Mouse (Mus musculus) megakaryocyte progenitor cell, adult 5-6 weeks (primary cell): ENCODE data around the gene Arl4c. TPM values are rescaled to one million over a fixed set of nuclear protein-coding genes. Genes with fewer than 3 reads are reported as not detected.

Experiments used
- ATAC-seq: replicated peaks from 2 replicates; pipeline ENCODE4 v1.8.0; 2016; ENCODE audit warnings: mild to moderate bottlenecking, moderate TSS enrichment, inconsistent platforms; ENCODE audit not compliant: poor library complexity
- total RNA-seq, 2 experiments: library from RNA; stranded (forward) in 1 of 2; stranded (reverse) in 1 of 2; fragments of 157-497, 149-512 nt in 1 of 2; fragments of 200-1000 nt in 1 of 2; gene quantifications; 2 replicates each; pipeline versions ENCODE4 v1.2.3 to v1.2.4; 2015 to 2017

The Arl4c gene
- total RNA-seq, 2 experiments from 2014 or later: 3.3 to 5.0 TPM

DNA sequence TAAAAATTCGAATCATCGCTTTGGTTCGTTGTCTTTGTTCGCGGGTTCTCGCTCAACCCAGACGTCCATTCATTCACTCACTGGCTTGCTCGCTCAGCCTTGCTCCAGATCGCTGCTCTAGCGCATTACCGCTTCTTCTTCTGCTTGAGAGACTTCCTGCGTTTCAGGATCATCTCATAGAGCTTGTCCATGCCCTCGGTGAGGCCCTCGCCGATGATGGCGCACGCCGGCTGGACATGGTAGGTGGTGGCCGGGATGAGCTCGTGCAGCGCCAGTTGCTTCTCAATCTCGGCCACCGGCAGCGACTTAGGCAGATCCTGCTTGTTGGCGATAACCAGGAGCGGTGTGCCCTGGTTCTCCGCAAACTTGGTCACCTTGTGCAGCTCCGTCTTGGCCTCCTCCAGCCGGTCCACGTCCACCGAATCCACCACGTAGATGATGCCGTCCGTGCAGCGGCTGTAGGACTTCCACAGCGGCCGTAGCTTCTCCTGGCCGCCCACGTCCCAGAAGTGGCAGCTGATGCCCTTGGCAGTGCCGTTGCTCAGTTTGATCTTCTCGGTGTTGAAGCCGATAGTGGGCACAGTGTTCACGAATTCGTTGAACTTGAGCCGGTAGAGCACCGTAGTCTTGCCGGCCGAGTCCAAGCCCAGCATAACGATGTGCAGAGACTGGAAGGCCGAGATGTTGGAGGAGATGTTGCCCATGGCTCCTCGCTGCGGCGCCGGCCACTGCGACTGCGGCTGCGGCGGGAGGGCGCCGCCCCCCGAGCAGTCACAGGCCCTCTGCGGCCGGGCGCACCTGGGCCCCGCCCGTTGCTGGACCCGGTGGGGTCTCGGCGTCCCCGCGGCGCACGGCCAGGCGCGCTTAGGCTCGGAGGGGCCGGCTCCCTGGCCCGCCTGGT lies 810 bp downstream of the Arl4c start:
- ATAC-seq: peak; percentile 4; the same call in 1 of the 2 replicates

DNA sequence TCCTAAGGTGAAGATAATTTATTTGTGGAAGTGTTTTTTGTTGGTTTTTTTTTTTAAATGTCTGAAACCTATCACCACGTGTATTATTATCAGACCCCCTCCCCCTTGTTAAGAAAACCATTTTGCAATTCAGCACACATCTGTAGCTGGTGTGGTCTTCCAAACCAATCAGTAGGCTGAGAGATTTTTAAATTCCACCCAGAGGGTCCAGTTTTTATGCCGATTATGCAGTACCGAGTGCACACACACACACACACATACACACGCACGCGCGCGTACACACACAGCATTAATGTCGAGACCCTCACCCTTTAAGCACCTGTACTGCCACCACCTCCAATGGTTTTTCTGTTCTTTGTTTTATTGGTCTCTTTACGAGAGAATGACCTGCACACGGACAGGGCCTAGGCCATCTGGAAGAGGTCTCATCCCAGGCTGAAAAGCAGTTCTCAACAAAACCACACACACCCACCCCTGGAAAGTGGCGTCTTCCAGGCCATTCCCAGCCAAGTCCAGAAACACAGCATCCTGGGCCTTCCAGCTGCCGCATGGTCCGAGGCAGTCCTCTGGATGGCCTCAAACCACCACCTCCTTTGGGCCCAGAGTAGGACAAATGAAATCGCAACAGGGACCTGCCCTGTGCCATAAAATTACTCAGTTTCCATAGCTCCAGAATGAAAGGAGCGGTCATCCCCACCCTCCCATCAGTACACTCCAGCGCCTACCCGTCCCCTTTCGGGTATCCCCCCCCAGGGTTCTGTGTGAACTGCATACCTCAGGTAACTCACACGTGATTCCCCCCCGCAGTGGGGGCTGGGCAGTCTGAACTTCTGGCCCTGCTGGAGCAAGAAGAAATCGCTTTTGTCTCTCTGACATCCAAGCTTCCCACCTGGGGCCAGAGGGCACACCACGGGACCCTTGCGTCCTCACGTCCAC lies 1.9 kb downstream of the Arl4c start:
- ATAC-seq: no peak

DNA sequence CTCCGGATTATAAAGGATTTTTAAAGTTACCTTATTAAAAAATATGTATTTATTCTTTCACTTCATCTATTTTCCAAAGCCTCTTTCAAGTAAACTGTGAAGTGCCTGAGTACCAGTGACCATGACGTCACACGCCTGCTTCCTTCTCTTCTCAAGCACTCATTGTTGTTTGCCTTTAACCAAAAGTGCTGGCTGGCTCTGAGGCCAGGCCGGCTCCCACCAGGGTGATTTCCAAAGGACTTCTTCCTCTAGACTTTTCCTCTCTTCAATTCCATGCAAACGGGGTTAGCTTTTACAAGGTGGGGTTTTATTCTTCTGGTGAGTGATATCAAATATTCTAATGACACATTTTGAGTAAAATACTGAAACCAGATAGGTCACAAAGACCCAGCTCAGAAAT lies 2.6 kb downstream of the Arl4c start:
- no peak for ATAC-seq

DNA sequence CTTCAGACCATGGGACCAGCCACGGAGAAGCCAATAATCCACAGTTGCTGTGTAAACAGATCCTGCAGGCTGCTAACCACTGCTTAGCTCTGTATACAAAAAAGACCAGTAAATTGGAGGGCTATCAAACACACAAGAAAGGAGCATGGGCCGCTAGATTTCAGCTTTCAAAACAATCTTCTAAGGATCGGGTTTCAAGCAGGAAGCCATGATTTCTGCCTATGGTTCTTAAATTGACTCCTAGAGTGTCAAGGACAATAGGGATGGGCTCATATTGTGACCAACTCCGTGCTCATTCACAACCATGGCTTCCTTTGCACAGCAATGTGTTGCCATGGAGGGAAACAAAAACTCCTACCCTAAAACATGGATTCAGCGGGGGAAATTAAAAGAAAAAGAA lies 3.1 kb downstream of the Arl4c start:
- ATAC-seq: no peak

DNA sequence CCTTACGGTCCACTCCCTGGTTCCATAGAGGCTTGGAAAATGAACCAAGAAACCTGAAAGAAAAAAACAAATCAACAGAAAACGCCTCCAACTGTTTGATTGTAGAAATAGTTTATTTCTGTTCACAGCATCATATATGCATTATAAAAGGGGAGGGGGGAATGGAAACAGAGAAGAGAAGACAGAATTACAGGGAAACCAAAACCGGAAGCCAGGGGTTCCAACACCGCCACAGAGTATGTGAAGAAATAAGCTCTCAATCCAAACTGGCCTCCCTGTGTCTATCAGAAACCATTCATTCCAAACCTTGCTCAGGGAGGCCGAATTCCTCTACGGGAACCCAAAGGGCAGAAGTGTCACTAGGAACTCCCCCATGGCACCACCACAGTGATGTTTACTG lies 3.9 kb downstream of the Arl4c start:
- no peak for ATAC-seq

DNA sequence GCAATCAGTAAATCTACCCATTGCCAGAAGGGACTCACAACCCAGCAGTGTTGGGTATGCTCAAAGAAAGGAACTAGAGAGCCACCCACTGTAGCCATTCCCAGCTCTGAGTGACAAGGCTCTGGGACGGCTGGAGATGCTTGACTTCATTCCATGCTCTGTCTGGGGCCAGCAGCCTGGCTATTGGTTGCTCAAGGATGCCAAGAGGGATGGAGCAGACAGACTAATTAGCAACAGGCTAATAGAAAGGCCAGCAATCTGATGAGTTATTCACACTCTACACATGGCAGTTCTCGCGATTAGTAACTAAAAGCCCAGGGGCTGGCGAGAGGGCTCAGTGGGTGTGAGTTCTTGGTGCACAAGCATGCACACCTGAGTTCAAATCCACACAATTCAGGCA lies 5.6 kb downstream of the Arl4c start:
- ATAC-seq: no peak

DNA sequence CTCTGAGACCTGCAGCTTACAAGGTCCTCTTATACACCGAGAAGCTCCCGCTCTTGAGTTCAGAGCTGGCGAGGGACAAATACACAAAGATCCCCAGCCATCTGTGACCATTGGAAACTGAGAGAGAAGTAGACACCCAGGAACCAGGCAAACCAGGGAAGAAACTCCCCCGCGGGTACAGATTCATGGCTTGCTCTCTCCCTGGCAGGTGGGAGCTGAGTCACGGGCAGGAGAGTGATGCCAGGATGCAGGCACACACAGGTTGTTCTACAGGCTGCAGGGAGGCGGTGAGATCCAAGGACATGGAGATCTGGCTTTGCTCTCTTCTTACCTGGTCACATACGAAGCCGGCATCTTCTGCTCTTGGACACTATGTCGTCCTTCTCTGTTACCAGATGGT lies 7.7 kb downstream of the Arl4c start:
- no peak for ATAC-seq

DNA sequence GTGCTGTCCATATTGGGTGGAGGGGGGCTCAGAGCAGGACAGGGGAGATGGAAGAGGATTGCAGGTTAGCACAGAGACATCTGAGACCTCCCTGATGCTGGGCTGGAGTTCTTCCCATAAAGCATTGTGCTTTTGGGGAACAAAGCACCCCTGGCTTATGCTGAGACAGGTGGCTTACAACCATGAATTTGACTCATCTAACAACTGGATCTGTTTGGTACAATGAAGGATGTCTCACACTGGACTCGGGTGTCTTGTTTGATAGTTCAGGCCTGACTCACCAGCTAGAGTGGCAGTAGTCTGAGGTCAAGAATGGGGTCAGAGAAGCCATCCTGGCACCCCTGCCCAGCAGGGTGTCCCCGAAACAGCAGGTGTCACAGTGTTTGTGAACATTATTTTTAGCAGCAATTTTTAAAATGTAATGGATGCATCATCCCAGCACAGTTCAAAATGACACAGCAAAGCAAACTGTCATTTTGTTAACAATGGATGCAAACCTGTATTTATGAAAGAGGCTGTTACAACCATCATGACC lies 9.7 kb downstream of the Arl4c start:
- ATAC-seq: no peak

DNA sequence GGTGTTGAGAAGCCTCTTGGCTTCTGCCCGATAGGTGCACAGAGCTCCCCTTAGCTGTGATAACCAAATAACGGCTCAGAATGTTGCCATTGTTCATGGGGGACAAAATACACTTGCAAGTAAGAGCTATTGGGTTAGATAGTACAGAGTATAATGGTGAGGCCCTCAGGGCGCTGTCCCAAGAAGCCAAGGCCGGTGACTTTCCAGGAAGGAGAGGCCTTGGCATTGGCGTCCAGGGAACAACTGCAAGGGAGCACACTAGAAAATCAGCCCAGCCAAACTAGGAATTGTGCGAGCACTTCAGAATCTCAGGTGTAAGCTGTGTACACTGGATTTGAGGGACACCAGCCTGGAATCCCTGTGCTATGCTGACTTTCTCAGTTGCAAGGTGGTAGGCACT lies 11.4 kb downstream of the Arl4c start:
- ATAC-seq: no peak

DNA sequence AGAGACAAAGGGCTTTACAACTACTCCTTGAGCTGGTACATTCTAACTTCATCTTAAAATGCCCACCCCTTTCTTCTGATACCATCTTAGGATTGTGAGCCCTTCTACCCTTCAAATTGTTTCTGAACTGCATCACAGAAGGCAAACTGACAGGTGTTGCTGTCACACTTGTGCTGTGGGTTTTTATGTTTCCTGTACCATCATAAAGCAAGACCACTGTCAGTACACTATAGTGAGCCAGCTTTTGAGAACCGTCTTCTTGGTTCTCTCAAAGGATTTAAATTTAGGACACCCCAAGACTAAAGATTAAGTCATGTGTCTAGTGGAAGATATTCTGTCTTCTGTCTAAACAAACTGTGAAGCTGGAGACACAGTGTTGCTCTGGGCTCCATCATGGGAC lies 17.3 kb downstream of the Arl4c start:
- ATAC-seq: no peak

DNA sequence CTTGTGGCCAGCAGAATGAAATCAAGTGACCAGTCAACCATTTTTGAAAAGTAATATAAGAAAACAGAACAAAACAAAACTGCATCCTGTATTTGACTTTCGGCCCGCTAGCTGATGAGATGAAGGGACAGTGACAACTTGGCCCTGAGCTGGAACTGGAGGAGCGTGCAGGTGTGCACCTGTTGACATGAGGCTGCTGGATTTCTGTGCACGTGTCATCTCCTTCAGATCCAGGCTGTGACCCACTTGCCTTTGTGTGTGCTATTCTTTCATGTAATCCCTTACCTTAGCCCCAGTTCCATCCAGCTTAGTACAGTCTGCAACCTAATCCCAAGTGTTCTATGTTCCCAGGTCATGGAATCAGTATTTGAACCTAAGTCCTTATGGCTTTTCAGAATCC lies 20.4 kb downstream of the Arl4c start:
- no peak for ATAC-seq

DNA sequence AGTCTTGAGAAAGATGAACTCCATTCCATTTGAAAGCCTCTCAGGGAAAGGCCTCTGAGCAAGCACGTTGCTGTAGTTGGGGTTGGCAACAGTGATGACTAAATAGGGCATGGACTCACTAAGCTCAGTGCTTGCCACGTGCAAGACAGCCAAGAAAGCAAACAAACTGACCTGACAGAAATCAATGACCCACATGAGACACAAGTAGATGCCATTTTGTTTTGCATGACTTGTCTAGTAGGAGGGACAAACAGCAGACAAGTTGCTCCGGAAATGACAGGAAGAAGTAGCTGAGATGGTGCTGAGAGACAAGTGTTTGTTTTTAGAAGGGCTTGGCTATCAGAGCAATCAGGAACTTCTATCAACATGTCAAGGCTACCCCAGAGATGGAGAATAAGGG lies 21.2 kb downstream of the Arl4c start:
- ATAC-seq: no peak

DNA sequence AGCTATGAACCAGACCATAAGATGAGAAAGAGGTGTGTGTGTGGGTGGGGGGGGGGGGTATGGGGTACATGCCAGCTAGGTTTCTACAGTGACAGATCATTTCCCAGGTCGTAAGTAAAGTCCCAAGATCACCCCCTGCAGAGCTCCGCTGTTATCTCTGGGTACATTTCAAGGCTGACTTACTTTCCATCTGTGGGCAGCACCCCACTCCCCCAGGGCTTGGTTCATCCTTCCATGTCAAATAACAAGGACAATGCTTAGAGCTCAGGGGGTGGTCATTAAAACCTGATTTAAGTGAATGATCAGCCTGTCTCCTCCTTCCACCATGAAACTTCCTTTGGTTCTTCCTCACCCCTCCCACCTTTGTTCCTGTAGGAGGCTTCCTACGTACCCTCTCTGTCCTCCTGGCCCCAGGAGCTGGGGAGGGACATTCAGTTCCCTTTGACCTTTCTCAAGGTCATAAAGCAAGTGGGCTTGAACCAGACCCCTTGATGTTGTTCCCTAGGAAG lies 23.7 kb downstream of the Arl4c start:
- no peak for ATAC-seq

DNA sequence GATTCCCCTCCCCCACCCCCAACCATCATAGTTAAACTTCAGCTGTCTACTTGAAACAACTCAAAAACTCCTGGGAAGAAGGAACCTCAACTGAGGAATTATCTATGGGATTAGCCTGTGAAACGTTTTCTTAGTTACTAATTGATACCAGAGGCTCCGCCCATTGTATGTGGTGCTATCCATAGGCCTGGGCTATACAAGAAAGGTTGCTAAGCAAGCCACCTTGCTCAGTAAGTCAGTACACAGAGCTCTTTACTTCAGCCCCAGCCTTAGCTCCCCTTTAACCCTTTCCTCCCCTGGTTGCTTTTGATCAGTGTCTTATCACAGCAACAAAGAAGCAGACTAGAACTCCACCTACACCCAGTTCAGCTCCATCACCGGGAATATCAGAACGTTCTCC lies 31.2 kb downstream of the Arl4c start:
- no peak for ATAC-seq

DNA sequence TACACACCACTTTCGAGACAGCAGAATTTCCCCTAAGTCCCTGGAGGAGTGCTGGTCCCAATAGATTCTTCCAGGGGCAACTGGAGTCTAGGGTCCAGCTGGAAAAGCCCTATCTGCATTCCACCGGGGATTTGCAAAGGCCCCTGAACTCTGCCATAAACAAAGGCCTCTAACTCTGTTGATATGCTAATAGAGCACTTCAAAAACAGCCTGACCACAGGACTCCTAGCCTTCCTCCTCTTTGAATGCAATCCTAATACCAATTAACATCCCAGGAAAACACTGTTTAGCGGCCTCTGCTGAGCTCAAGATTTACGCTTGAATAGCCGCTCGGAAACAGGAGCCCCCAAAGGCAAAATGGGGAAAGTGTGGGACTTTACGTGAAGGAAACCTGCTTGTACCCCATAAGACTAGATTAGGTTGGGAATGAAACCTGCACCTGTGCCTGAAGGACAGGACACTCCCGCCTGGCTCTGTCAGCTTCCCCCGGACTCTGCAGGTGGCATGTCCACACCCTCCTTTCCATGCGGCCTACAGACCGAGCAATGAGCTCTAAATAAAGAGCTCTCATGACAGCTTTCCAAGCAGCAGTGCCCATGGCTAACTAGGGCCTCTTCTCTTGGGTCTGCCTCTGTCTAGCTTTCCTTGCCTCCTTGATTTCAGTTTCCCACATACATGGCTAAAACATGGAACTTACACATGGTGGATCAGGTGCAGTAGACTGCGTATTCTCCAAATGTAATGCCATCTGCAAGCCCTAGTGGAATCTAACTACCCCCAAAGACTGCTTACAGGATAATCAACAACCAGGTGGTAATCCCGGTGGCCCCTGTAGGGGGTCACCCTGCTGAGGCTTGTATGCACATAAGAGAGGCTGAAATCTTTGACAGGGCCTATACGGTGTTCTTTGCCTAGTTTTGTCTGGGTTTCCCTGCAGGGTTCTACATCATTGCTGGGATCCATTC lies 32.9 kb downstream of the Arl4c start:
- ATAC-seq: no peak

DNA sequence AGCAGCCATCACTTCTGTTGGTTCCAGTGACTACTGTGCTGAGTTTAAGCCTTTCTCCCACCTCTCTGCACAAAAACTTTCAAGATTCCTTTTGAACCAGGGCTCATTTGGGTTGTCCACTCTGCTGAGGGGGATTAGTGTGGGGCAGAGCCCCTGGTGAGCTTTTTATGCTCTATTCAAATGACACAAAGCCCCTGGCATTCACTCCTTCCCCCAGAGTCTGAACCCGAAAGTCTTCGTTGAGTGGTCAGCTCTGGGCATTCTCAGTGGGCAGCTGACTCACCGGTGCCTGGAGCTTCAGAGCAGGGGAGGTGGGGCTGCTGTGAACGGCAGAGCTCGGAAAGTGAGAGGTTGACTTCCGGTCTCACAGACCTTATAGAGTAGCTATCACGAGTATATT lies 33.7 kb downstream of the Arl4c start:
- ATAC-seq: no peak

DNA sequence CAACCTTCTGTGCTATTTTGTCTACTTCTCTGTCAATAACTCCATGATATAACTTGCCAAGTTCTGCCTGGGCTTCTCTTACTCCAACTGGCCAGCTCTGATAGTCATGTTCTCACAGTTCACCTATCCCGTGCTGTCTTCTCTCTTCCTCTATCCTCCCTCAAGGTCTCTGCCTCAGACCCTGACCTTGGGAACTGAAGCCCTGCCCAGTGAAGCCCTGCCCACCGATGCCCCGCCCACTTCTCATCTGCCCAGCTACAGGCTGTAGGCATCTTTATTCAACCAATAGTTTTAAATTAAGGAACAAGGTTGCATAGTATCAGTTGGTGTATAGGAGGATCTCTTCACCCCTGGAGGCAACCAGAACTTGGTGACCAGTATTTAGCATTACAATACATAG lies 37.4 kb downstream of the Arl4c start:
- peak; percentile 46; the same call in 1 of the 2 replicates for ATAC-seq

DNA sequence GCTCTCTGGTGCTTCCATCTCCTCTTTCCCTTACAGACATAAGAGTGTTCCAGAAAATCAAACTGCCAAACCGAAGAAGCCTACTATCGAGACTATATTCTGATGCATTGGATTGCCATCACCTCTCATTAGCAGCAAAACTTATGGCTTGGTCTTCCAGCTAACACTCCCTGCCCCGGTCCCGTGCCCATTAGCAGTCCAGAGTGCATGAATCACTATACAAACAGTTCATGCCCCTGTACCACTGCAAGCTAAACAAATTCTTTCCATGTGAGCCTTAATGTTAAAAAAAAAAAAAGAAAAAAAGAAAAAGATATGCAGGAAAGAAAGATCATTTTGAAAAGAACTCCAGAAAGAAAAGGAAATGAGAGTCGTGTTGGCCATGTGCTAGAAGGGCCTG lies 39.3 kb downstream of the Arl4c start:
- ATAC-seq: no peak

DNA sequence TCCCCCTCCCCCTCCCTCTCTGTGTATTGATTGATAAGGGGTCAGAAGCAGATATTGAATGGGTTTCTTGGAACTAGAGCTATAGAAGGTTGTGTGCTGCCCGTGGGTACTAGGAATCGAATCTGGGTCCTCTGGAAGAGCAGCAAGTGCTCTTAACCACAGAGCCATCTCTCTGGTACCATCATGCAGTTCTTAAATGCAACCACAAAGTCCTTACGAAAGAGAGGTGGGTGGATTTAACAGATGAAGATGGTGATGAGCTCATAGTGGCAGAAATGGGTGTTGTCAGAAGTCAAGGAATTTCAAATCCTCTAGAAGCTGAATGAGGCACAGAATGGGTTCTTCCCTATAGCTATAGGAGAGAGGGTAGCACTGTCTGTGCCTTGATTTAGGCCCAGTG lies 40.8 kb downstream of the Arl4c start:
- peak; percentile 48; the same call in 1 of the 2 replicates for ATAC-seq

DNA sequence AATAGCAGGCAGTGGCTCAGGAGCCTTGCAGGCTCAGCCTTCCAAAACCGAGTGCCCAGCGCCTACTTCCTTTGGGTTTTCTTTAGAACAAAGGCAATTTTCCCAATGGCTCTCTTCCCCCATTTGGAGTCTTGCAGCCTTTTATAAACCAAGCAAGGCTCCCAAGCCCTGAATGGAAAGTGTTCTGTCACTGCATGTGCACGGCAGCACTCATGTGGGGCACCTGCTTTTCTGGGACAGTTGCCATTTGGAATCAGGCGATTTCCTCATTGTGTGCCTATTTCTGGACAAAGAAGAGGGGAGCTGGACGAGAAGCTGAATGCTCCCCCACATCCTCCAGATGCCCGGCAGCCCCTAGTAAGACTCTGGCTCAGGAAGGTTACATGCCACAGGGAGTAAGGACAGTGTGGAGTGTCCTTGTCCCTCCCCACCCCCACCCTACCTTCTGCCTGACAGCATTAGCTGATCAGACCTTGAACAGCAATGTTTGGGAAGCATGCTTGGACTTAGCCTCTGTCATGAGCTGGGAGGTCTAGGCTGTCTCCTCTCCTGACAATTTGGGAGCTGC lies 43.6 kb downstream of the Arl4c start:
- ATAC-seq: no peak
